Mouse (Mus musculus) thymus, postnatal 36 days (tissue): ENCODE measurements around the gene Pigl.

Experiments used
- DNase-seq, 2 experiments: peaks; one replicate each; pipeline ENCODE4 v3.0.0; 2022; ENCODE audit warnings: mixed read lengths in 2 of 2

Gene Pigl

DNA sequence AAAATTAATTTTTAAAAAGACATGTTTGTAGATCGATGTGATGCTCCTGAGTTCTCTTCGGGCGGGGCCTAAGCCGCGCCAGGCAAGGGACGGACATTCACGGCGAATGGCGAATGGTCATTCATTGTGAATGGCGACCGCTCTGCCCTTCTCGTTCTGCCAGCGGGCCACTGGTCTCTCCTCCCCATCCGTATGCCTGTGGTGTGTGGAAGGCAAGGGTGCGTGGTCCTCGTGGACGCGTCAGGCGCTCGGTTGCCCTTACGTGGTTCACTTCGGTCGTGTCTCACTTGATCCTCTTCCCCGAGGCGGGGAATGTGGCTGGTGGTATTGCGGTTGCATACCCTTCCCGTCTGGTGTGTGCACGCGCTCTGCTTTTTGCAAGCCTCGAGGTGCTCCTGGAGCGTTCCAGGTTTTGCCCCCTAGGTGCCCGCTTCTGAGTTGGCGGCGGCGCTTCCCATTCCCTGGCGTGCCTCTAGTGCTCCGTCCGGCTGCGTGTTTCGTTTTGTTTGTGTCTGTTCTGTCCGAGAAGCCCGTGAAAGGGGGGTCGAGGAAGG lies 102.3 kb downstream of the Pigl start:
- DNase-seq = peak; percentile 11 to 16

- no peak for DNase-seq
Measured at GRCm38 (mm10) chr11:62563590-62563989, 105.3 kb downstream of the Pigl start.
